Mouse (Mus musculus): ENCODE measurements around the gene Tbc1d15. TPM values are rescaled to one million over a fixed set of nuclear protein-coding genes. Genes with fewer than 3 reads are reported as not detected.

Gene Tbc1d15
- 10 to 100 TPM; 82.8 to 99.6 TPM for total RNA-seq (2023)

GRCm38 (mm10) chr10:115251088-115251934, at the start of gene Tbc1d15:
Gene Tbc1d15, minus strand, starts transcription at chr10:115251467.

GRCm38 (mm10) chr10:115184697-115185096, 66.6 kb downstream of the Tbc1d15 start, which contains the start of gene Tph2:
Gene Tph2, minus strand, starts transcription at chr10:115185022.

Other genes with a start within 250 kb of the Tbc1d15 start
- not detected for gene Tph2, start 66.4 kb downstream of the Tbc1d15 start, total RNA-seq (2023)
- gene Rab21, start 64.1 kb upstream of the Tbc1d15 start, total RNA-seq (2023), result 100 to 1,000 TPM in 1 of 2 experiments, 10 to 100 TPM in 1; 98.3 to 104 TPM
- 10 to 100 TPM; 32.1 to 33.8 TPM for gene Tmem19, start 111.0 kb upstream of the Tbc1d15 start, total RNA-seq (2023)
- 1 to 10 TPM; 7.7 to 9.9 TPM for gene Thap2, start 133.0 kb upstream of the Tbc1d15 start, total RNA-seq (2023)
- 10 to 100 TPM; 86.0 to 89.9 TPM for gene Zfc3h1, start 133.5 kb upstream of the Tbc1d15 start, total RNA-seq (2023)